Mouse (Mus musculus) ES-Bruce4 (cell line): Measurements from ENCODE around the gene E330009J07Rik.

Experiments
- CTCF ChIP-seq: IDR thresholded peaks from one replicate; pipeline ENCODE4 v1.8.1; 2011; ENCODE audit warnings: low read depth, low read length
- POLR2A ChIP-seq: IDR thresholded peaks from one replicate; pipeline ENCODE4 v1.8.1; 2011; ENCODE audit warnings: low read length; ENCODE audit not compliant: insufficient read depth

- no peak for TF ChIP-seq POLR2A
- TF ChIP-seq CTCF, result no peak
Measured at GRCm38 (mm10) chr6:40470916-40471719, 35.2 kb upstream of the E330009J07Rik start, which contains the start of gene Ssbp1.
